Mouse (Mus musculus) macrophage (primary cell): ENCODE results near the gene Cdh13. TPM values are rescaled to one million over a fixed set of nuclear protein-coding genes. Genes with fewer than 3 reads are reported as not detected.

Source experiments
- H3K27ac ChIP-seq: fragments of 350-480 bp; formaldehyde crosslinking; 2 replicates; pipeline ENCODE4 v1.9.0; 2021
- H3K36me3 ChIP-seq: fragments of 350-480 bp; formaldehyde crosslinking; 2 replicates; pipeline ENCODE4 v1.9.0; 2021; ENCODE audit errors: inconsistent target
- H3K4me3 ChIP-seq: fragments of 350-480 bp; formaldehyde crosslinking; 2 replicates; pipeline ENCODE4 v1.9.0; 2021; ENCODE audit errors: inconsistent target
- H3K79me2 ChIP-seq: fragments of 350-480 bp; formaldehyde crosslinking; 2 replicates; pipeline ENCODE4 v1.9.0; 2021; ENCODE audit errors: inconsistent target
- WGBS: methylation state at CpG from one replicate; pipeline ENCODE4 v1.1.7; 2026; ENCODE audit warnings: inconsistent platforms; ENCODE audit not compliant: missing documents; 5-methylcytosine and 5-hydroxymethylcytosine counted together
- polyA plus RNA-seq: library from polyadenylated mRNA; stranded (reverse); fragments of 250-400 nt; gene quantifications from 3 replicates; pipeline ENCODE4 v1.2.4, GENCODE M21; 2018; ENCODE audit warnings: inconsistent platforms

Gene Cdh13
- polyA plus RNA-seq, 1 experiment from 2014 or later, result not detected

GRCm38 (mm10) chr8:118983724-118984123 is 700.2 kb downstream of the Cdh13 start:
- H3K27ac ChIP-seq, result no peak overlapping the region
- H3K4me3 ChIP-seq, result no peak overlapping the region
- no peaks in the 10 kb centered on the region for H3K79me2 ChIP-seq
- no peaks in the 10 kb centered on the region for H3K36me3 ChIP-seq
- 80% methylated on average over 2 of the region's 2 CpGs for WGBS

- WGBS, result 92% methylated on average over 1 of the region's 1 CpGs
- H3K79me2 ChIP-seq, result no peaks in the 10 kb centered on the region
- no peak overlapping the region for H3K27ac ChIP-seq
- no peaks in the 10 kb centered on the region for H3K36me3 ChIP-seq
- H3K4me3 ChIP-seq, result no peak overlapping the region
These were observed 703.3 kb downstream of the Cdh13 start for GRCm38 (mm10) chr8:118986796-118987195.

- 89% methylated on average over 11 of the region's 11 CpGs for WGBS
- Histone ChIP-seq H3K4me3 (no peak overlapping the region), H3K36me3 (no peaks in the 10 kb centered on the region), H3K27ac (no peak overlapping the region), H3K79me2 (no peaks in the 10 kb centered on the region)
These were observed 712.2 kb downstream of the Cdh13 start for GRCm38 (mm10) chr8:118995641-118996188.

- Histone ChIP-seq H3K4me3 (no peak overlapping the region), H3K27ac (no peak overlapping the region), H3K36me3 (no peaks in the 10 kb centered on the region), H3K79me2 (no peaks in the 10 kb centered on the region)
- WGBS, result 100% methylated on average over 1 of the region's 1 CpGs
These were observed 717.1 kb downstream of the Cdh13 start for GRCm38 (mm10) chr8:119000595-119000994.

- no peak overlapping the region for H3K4me3 ChIP-seq
- no peaks in the 10 kb centered on the region for H3K79me2 ChIP-seq
- no peak overlapping the region for H3K27ac ChIP-seq
- no peaks in the 10 kb centered on the region for H3K36me3 ChIP-seq
- 84% methylated on average over 5 of the region's 5 CpGs for WGBS
These were observed 721.3 kb downstream of the Cdh13 start for GRCm38 (mm10) chr8:119004821-119005220.

- Histone ChIP-seq H3K36me3 (no peaks in the 10 kb centered on the region), H3K4me3 (no peak overlapping the region), H3K27ac (no peak overlapping the region), H3K79me2 (no peaks in the 10 kb centered on the region)
- WGBS, result 83% methylated on average over 6 of the region's 6 CpGs
These were observed 735.1 kb downstream of the Cdh13 start for GRCm38 (mm10) chr8:119018675-119019074.

- Histone ChIP-seq H3K27ac (no peak overlapping the region), H3K36me3 (no peaks in the 10 kb centered on the region), H3K79me2 (no peaks in the 10 kb centered on the region), H3K4me3 (no peak overlapping the region)
- WGBS, result 74% methylated on average over 11 of the region's 11 CpGs
These were observed 737.2 kb downstream of the Cdh13 start for GRCm38 (mm10) chr8:119020781-119021180.

GRCm38 (mm10) chr8:119021478-119021877 is 737.9 kb downstream of the Cdh13 start:
- 92% methylated on average over 11 of the region's 11 CpGs for WGBS
- H3K79me2 ChIP-seq, result no peaks in the 10 kb centered on the region
- no peak overlapping the region for H3K27ac ChIP-seq
- H3K4me3 ChIP-seq, result no peak overlapping the region
- no peaks in the 10 kb centered on the region for H3K36me3 ChIP-seq

GRCm38 (mm10) chr8:119022301-119022870 is 738.9 kb downstream of the Cdh13 start:
- WGBS, result 85% methylated on average over 9 of the region's 9 CpGs
- H3K27ac ChIP-seq, result no peak overlapping the region
- no peaks in the 10 kb centered on the region for H3K36me3 ChIP-seq
- no peak overlapping the region for H3K4me3 ChIP-seq
- no peaks in the 10 kb centered on the region for H3K79me2 ChIP-seq

- H3K27ac ChIP-seq, result no peak overlapping the region
- no peaks in the 10 kb centered on the region for H3K36me3 ChIP-seq
- no peak overlapping the region for H3K4me3 ChIP-seq
- no peaks in the 10 kb centered on the region for H3K79me2 ChIP-seq
- 83% methylated on average over 11 of the region's 11 CpGs for WGBS
These were observed 749.9 kb downstream of the Cdh13 start for GRCm38 (mm10) chr8:119033398-119033797.

- no peak overlapping the region for H3K4me3 ChIP-seq
- WGBS, result 81% methylated on average over 3 of the region's 3 CpGs
These were observed 750.5 kb downstream of the Cdh13 start for GRCm38 (mm10) chr8:119034037-119034436.

GRCm38 (mm10) chr8:119035126-119035525 is 751.6 kb downstream of the Cdh13 start:
- Histone ChIP-seq H3K36me3 (no peaks in the 10 kb centered on the region), H3K4me3 (no peak overlapping the region), H3K79me2 (no peaks in the 10 kb centered on the region), H3K27ac (no peak overlapping the region)
- WGBS, result 92% methylated on average over 7 of the region's 7 CpGs

More at GRCm38 (mm10) chr8:119034037-119034436, 750.5 kb downstream of the Cdh13 start:
- H3K79me2 ChIP-seq, result no peaks in the 10 kb centered on the region
- H3K27ac ChIP-seq, result no peak overlapping the region
- no peaks in the 10 kb centered on the region for H3K36me3 ChIP-seq

GRCm38 (mm10) chr8:119037571-119037970 is 754.0 kb downstream of the Cdh13 start:
- Histone ChIP-seq H3K36me3 (no peaks in the 10 kb centered on the region), H3K27ac (no peak overlapping the region), H3K4me3 (no peak overlapping the region), H3K79me2 (no peaks in the 10 kb centered on the region)
- 96% methylated on average over 11 of the region's 11 CpGs for WGBS

GRCm38 (mm10) chr8:119039358-119039757 is 755.8 kb downstream of the Cdh13 start:
- Histone ChIP-seq H3K79me2 (no peaks in the 10 kb centered on the region), H3K27ac (no peak overlapping the region), H3K4me3 (no peak overlapping the region), H3K36me3 (no peaks in the 10 kb centered on the region)
- WGBS, result 72% methylated on average over 2 of the region's 2 CpGs

- Histone ChIP-seq H3K36me3 (no peaks in the 10 kb centered on the region), H3K4me3 (no peak overlapping the region), H3K27ac (no peak overlapping the region), H3K79me2 (no peaks in the 10 kb centered on the region)
- 71% methylated on average over 5 of the region's 5 CpGs for WGBS
These were observed 774.3 kb downstream of the Cdh13 start for GRCm38 (mm10) chr8:119057876-119058275.

GRCm38 (mm10) chr8:119061671-119062070 is 778.1 kb downstream of the Cdh13 start:
- Histone ChIP-seq H3K79me2 (no peaks in the 10 kb centered on the region), H3K27ac (no peak overlapping the region), H3K4me3 (no peak overlapping the region), H3K36me3 (no peaks in the 10 kb centered on the region)
- 91% methylated on average over 12 of the region's 12 CpGs for WGBS
